Mouse (Mus musculus) embryonic facial prominence, embryonic 10.5 days (tissue): ENCODE measurements at regions not wholly inside any gene's neighbourhood (a gene's known extent, or its start where the extent isn't known, plus 50 kb on each side); places are given as distances from the start of the nearest gene placed in this dataset.

Experiments used
- DNase-seq: peaks from one replicate; pipeline ENCODE4 v3.0.0-alpha.2; 2017; ENCODE audit warnings: low spot score
- H3K27ac ChIP-seq: fragments of 300-500 bp; sonication (generic); replicated peaks from 2 replicates; pipeline ENCODE4 v1.5.1; 2016; ENCODE audit warnings: mild to moderate bottlenecking
- H3K27me3 ChIP-seq: fragments of 300-500 bp; sonication (generic); replicated peaks from 2 replicates; pipeline ENCODE4 v1.6.1; 2016; ENCODE audit warnings: low read depth, mild to moderate bottlenecking; ENCODE audit not compliant: poor library complexity, severe bottlenecking
- H3K36me3 ChIP-seq: fragments of 300-500 bp; sonication (generic); replicated peaks from 2 replicates; pipeline ENCODE4 v1.6.1; 2016; ENCODE audit warnings: mild to moderate bottlenecking, moderate library complexity
- H3K4me1 ChIP-seq: fragments of 300-500 bp; sonication (generic); 2 replicates; pipeline ENCODE4 v1.6.1; 2016
- H3K4me3 ChIP-seq: fragments of 300-500 bp; sonication (generic); 2 replicates; pipeline ENCODE4 v1.5.1; 2016; ENCODE audit warnings: mild to moderate bottlenecking, moderate library complexity
- H3K9me3 ChIP-seq: fragments of 300-500 bp; sonication (generic); 2 replicates; pipeline ENCODE4 v1.6.1; 2016; ENCODE audit warnings: mild to moderate bottlenecking
- WGBS: fragments of 180-500 bp; shearing (Covaris S2); methylation state at CpG from one replicate; pipeline ENCODE4 v1.1.7; 2016; 5-methylcytosine and 5-hydroxymethylcytosine counted together

DNA sequence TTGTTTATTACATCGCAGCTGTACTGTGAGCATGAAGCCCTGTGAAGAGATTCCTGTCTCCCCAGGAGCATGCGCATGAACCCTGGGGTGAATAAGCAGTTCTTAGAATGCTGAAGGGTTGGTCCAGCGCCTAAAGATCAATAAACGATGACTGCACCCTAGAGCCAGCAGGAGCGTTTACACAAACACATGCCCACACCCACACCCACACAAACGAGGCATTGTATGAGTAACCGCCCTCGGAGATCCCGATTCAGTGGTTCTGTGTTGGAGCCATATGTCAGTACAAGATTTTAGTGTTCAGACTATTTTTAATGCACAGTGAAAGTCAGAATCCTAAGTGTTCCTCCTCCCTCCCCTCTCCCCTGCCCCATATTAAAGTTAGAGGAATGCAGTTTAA lies 57.3 kb downstream of the Edn1 start:
- H3K4me1 ChIP-seq = no peaks in the 10 kb centered on the region
- no peak overlapping the region for H3K27ac ChIP-seq
- H3K27me3 ChIP-seq = no peaks in the 10 kb centered on the region
- 81% methylated on average over 9 of the region's 9 CpGs for WGBS
- DNase-seq = no peak
- no peaks in the 10 kb centered on the region for H3K36me3 ChIP-seq
- H3K4me3 ChIP-seq = no peak overlapping the region
- no peaks in the 10 kb centered on the region for H3K9me3 ChIP-seq

DNA sequence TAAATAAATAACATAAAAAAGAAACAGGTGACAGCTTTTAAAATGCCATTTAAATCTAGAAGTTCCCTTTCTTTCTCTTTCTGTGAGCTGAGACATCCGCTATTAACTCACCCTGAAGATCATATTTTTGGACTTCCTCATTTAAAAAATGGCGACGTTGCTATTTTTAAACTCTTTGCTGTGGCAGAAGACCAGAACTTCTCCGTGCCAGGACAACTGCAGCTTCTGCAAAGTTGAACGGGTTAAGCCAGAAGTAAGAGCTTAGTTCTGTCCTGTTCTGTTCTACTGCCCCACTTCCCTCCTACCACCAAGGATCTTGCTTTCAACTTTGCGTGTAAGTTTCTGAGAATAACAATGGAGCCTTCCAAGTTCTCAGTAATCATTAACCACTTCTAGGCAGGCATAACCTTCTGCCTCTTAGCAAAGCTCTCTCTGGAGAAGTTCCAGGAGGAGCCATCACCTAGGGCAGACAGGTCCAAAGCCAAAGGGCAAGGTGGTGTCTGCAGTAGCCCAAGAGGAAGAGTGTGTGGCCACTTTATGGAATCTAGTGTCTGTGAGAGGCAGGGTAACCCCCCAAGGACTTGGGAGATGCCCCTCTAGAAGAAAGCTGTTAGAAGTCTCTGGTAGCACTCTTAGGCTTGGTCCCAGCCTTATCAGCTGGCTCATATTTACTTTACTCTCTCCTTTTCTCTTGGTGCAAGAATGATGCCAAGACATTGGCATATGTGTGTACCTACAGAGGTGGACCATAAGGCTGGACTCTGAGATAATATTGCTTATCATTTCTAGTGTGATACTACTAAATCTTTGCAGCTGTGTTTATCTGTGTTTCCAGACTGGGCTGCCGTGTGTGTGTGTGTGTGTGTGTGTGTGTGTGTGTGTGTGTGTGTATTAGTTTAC lies 66.6 kb downstream of the Edn1 start:
- 90% methylated on average over 7 of the region's 7 CpGs for WGBS
- H3K36me3 ChIP-seq = no peaks in the 10 kb centered on the region
- no peaks in the 10 kb centered on the region for H3K27me3 ChIP-seq
- no peak for DNase-seq
- H3K4me1 ChIP-seq = no peaks in the 10 kb centered on the region
- no peak overlapping the region for H3K27ac ChIP-seq
- no peaks in the 10 kb centered on the region for H3K9me3 ChIP-seq
- no peak overlapping the region for H3K4me3 ChIP-seq

DNA sequence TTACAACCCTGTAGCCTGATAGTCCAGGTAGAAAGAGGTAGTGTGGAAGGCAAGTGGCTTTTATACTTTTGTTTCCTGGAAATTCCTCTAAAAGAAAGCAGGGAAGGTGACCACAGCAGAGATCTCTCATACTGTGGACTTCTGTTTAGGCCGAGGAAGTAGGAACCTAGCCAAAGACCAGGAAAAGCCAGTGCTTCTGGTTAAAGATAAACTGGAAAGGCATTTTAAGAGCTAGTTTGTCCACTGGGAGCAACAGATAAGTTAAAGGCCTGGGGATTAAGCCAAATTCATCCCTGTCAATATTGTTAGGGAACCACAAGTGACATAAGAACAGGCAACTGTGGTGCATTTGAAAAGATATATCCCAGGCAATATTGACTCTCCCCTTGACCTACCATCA lies 68.5 kb downstream of the Edn1 start:
- no peak overlapping the region for H3K4me3 ChIP-seq
- no peaks in the 10 kb centered on the region for H3K9me3 ChIP-seq
- 94% methylated on average over 1 of the region's 1 CpGs for WGBS
- H3K27me3 ChIP-seq = no peaks in the 10 kb centered on the region
- H3K4me1 ChIP-seq = no peaks in the 10 kb centered on the region
- DNase-seq = no peak
- H3K36me3 ChIP-seq = no peaks in the 10 kb centered on the region
- no peak overlapping the region for H3K27ac ChIP-seq

DNA sequence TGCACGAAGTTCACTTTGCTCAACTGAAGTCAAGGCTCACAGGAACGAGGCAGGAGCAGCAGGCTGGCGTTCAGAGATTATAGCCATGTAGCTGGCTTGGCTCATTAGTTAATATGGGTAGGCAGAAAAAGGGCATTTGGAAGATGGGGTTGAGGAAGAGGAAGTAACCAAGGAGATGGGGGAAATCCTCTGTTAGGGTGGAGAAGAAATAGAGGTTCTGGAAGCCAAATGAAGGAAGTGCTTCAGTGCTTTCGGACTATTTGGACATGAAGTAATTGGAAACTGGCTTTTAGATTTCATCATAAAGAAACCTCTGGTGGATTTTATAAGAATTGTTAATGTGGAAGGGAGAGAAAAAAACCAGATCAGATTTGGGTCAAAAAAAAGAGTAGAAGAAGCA lies 70.9 kb downstream of the Edn1 start:
- WGBS = 91% methylated on average over 4 of the region's 4 CpGs
- H3K4me1 ChIP-seq = no peaks in the 10 kb centered on the region
- no peaks in the 10 kb centered on the region for H3K36me3 ChIP-seq
- H3K27me3 ChIP-seq = no peaks in the 10 kb centered on the region
- no peak for DNase-seq
- no peaks in the 10 kb centered on the region for H3K9me3 ChIP-seq
- no peak overlapping the region for H3K27ac ChIP-seq
- no peak overlapping the region for H3K4me3 ChIP-seq

DNA sequence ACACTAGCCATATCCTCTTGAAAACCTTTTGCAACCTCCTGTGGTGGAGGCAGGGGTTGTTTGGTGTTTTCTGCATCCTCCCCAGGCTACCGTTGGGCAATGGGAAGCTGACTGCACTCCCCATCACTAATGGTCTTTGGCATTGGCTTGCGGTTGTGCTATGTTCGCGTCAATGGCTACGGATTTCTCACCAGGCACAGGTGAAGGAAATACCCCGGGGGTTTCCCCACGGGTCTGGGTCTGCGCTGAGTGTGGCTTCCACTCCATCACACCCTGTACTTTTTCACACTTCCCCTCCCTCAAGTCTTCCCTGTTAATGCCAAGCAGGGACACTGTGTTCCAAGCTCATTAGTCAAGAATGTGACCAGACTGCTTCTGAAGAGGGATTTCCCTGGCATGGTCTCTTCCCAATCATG lies 72.9 kb downstream of the Edn1 start:
- DNase-seq = no peak
- Histone ChIP-seq H3K27ac (no peak overlapping the region), H3K9me3 (no peaks in the 10 kb centered on the region), H3K27me3 (no peaks in the 10 kb centered on the region), H3K36me3 (no peaks in the 10 kb centered on the region), H3K4me3 (no peak overlapping the region), H3K4me1 (no peaks in the 10 kb centered on the region)
- WGBS = 88% methylated on average over 8 of the region's 8 CpGs

DNA sequence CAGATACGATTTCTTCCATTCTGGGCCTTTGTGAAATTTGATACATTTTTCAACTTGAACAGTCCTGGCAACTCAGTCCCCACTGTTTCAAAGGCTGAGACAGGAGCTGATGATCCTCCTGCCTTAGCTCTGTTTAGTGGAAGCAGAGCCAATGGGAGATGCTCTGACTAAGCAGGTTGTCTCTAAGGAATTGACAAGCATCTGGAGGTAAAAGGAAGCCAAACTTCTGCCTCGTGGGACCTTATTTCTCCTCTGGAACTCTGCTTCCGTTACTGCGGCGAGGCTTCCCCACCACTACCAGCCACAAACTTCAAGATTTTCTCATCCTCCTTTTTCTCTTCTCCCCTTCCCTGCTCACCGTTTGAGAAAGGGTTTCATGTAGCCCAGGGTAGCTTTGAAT lies 78.4 kb downstream of the Edn1 start:
- DNase-seq = no peak
- H3K27me3 ChIP-seq = no peaks in the 10 kb centered on the region
- H3K4me1 ChIP-seq = no peaks in the 10 kb centered on the region
- H3K4me3 ChIP-seq = no peak overlapping the region
- WGBS = 72% methylated on average over 6 of the region's 6 CpGs
- no peak overlapping the region for H3K27ac ChIP-seq
- H3K36me3 ChIP-seq = no peaks in the 10 kb centered on the region
- no peaks in the 10 kb centered on the region for H3K9me3 ChIP-seq

DNA sequence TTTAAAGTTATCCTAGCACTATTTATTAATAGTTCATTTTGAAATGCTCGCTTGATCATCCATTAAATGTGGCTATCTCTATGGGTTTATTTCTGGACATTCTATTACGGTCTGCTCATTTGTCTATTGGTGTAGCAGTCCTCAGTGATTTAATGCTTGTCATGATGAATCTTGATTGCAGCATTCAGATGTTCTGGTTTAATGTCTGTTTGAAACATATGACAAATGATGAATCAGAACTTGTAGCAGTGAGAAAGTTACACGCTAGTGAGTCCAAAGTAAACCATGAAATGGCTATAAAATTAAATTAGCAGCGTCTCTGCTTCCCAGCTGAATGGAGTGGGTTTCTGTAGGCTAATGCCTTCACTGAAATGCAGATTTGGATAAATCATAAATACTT lies 81.8 kb downstream of the Edn1 start:
- 86% methylated on average over 4 of the region's 4 CpGs for WGBS
- no peak for DNase-seq
- Histone ChIP-seq H3K27ac (no peak overlapping the region), H3K9me3 (no peaks in the 10 kb centered on the region), H3K4me1 (no peaks in the 10 kb centered on the region), H3K4me3 (no peak overlapping the region), H3K36me3 (no peaks in the 10 kb centered on the region), H3K27me3 (no peaks in the 10 kb centered on the region)

DNA sequence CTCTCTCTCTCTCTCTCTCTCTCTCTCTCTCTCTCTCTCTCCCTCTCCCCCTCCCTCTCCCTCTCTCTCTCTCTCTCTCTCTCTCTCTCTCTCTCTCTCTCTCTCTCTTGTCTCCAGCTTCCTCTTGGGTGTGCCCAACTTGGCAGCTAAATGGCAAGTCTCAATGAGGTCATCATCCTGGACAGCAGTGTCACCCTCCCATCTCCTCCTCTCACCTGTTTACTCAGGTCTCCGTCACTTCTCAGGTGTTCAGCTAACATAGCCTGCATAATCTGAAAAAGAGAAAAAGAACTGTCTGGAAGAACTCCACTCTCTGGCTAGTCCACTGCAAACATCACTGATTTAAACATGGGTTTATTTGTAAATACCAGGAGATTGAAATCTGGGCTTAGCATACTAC lies 89.1 kb downstream of the Edn1 start:
- WGBS = 86% methylated on average over 1 of the region's 1 CpGs
- H3K27me3 ChIP-seq = no peaks in the 10 kb centered on the region

DNA sequence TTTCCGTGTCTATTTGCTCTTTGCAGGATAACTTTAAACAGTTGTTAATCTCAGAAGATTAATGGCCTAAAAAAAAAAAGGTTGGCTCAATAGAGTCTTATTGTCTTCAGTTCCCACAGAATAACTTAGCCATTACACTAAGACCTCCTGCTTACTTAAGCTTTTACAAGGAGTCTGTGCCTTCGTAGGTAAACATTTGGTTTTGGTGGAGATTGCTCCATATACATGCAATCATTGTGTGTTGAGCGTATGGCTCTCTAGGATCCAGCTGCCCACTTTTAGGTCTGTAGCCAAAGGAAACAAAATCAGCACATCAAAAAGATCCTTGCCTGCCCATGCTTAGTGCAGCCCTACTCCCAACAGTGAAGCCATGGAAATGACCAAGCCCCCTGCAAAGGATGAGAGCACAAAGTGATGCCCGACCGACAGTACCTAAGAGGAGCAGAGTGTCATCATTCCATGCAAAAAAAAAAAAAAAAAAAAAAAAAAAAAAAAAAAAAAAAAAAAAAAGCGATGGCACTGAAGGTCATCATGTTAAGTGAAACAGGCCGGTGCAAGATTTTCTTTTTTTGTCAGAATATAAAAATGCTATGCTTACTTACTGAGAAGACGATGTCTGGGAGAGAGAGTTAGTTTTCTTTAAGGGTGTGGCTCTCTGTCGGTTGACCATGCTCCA lies 90.2 kb downstream of the Edn1 start:
- Histone ChIP-seq H3K36me3 (no peaks in the 10 kb centered on the region), H3K27ac (no peak overlapping the region), H3K9me3 (no peaks in the 10 kb centered on the region), H3K4me1 (no peaks in the 10 kb centered on the region), H3K4me3 (no peak overlapping the region), H3K27me3 (no peaks in the 10 kb centered on the region)
- DNase-seq = no peak
- 86% methylated on average over 9 of the region's 9 CpGs for WGBS

More for the DNA sequence above, 89.1 kb downstream of the Edn1 start:
- no peak for DNase-seq
- H3K9me3 ChIP-seq = no peaks in the 10 kb centered on the region
- no peaks in the 10 kb centered on the region for H3K4me1 ChIP-seq
- no peak overlapping the region for H3K27ac ChIP-seq
- H3K36me3 ChIP-seq = no peaks in the 10 kb centered on the region
- H3K4me3 ChIP-seq = no peak overlapping the region

DNA sequence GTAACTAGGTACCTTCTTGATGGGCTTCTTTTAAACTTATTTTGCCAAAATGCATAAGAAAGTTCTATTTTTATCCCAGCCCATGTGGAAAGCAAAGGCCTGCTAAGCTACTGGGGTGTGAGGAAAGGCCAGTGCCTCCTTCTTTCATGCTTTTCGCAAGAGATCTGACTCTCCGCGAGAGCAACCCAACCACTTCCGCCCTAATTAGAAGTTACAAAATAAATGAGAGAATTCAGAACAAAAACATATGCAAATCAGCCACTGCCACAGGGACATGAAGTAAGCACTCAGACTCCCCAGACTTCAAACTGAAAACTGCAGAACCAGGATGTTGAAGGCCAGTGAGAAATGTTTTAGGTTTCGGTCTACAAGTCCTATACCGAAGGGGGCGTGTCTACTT lies 91.4 kb downstream of the Edn1 start:
- Histone ChIP-seq H3K36me3 (no peaks in the 10 kb centered on the region), H3K4me3 (no peak overlapping the region), H3K4me1 (no peaks in the 10 kb centered on the region), H3K27ac (no peak overlapping the region), H3K9me3 (no peaks in the 10 kb centered on the region), H3K27me3 (no peaks in the 10 kb centered on the region)
- 95% methylated on average over 7 of the region's 7 CpGs for WGBS
- no peak for DNase-seq

DNA sequence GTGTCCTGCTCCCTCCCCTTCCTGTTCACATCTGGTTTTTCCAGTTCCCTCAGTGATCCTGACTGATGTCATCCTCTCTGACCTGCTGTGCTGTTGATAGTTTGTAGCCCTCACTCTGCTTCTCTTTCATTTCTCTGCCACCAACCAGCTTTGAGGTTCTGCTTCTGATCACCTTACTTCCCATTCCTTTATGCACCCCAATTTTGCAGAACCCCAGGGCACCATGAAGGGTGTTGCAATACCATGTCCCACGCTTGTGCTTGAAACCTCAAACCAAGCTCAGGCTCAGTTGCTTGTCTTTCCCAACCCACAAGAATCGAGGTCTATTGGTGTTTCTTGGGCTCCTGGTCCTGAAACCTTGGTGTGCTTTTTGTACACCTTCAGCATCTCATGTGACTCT lies 93.3 kb downstream of the Edn1 start:
- no peaks in the 10 kb centered on the region for H3K27me3 ChIP-seq
- no peaks in the 10 kb centered on the region for H3K4me1 ChIP-seq
- 74% methylated on average over 2 of the region's 2 CpGs for WGBS
- no peak overlapping the region for H3K4me3 ChIP-seq
- DNase-seq = no peak
- H3K9me3 ChIP-seq = no peaks in the 10 kb centered on the region
- no peak overlapping the region for H3K27ac ChIP-seq
- H3K36me3 ChIP-seq = no peaks in the 10 kb centered on the region

DNA sequence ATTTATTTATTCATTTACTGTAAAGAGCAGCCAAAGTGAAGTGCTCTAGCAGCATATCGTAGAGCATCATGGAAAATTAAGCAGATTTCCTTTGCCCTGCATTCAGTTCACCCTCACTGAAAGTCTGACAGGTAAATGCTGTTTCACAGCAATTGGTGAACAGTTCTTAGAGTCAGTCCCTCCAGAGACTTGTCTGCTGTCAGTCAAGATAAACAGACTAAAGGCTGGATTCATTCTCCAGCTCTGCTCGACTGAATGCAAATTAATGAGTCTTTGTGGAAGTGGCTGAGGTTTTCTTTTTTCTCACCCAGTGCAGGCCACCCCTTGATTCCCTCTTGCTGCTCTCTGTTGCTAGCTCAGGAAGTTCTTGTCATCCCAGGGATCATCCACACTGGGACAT lies 100.2 kb downstream of the Edn1 start:
- no peaks in the 10 kb centered on the region for H3K9me3 ChIP-seq
- no peak for DNase-seq
- peaks cover 4% of the 10 kb centered on the region for H3K4me1 ChIP-seq
- H3K27ac ChIP-seq = no peak overlapping the region
- 37% methylated on average over 2 of the region's 2 CpGs for WGBS
- no peak overlapping the region for H3K4me3 ChIP-seq
- H3K36me3 ChIP-seq = no peaks in the 10 kb centered on the region
- H3K27me3 ChIP-seq = no peaks in the 10 kb centered on the region
